Mouse (Mus musculus) MEL (cell line): ENCODE data around the gene Rabgap1l. TPM values are rescaled to one million over a fixed set of nuclear protein-coding genes. Genes with fewer than 3 reads are reported as not detected.

Experiments
- DNase-seq: peaks from one replicate; pipeline ENCODE4 v3.0.0; 2011; ENCODE audit warnings: low read depth, low spot score
- H3K27ac ChIP-seq: 2 replicates; pipeline ENCODE4 v1.5.1; 2012; ENCODE audit warnings: low read depth, mild to moderate bottlenecking, control low read depth, low read length, moderate library complexity; ENCODE audit not compliant: control insufficient read depth
- H3K27me3 ChIP-seq, 2 experiments: fragments of 150-350 bp in 1 of 2; sonication (generic) in 1 of 2; 2 replicates each; pipeline ENCODE4 v1.6.1; 2012; ENCODE audit warnings: low read length in 2 of 2, mild to moderate bottlenecking in 2 of 2, improper control_type of control experiment in 1 of 2, moderate library complexity in 1 of 2; ENCODE audit not compliant: insufficient read depth in 2 of 2, control insufficient read depth in 1 of 2
- H3K36me3 ChIP-seq, 2 experiments: 2 replicates each; pipeline ENCODE4 v1.6.1; 2012 to 2014; ENCODE audit warnings: low read length in 2 of 2, improper control_type of control experiment in 1 of 2, inconsistent platforms in 1 of 2, mild to moderate bottlenecking in 1 of 2; ENCODE audit not compliant: insufficient read depth in 2 of 2, control insufficient read depth in 1 of 2
- H3K4me1 ChIP-seq, 2 experiments: fragments of 150-350 bp in 1 of 2; sonication (generic) in 1 of 2; 2 replicates each; pipeline ENCODE4 v1.6.1; 2012; ENCODE audit warnings: low read length in 2 of 2, improper control_type of control experiment in 1 of 2, mild to moderate bottlenecking in 1 of 2; ENCODE audit not compliant: insufficient read depth in 2 of 2, control insufficient read depth in 1 of 2
- H3K4me3 ChIP-seq, 2 experiments: fragments of 150-350 bp in 1 of 2; sonication (generic) in 1 of 2; 2 replicates each; pipeline ENCODE4 v1.5.1; 2012; ENCODE audit warnings: low read depth in 2 of 2, low read length in 2 of 2, mild to moderate bottlenecking in 2 of 2, moderate library complexity in 2 of 2, control low read depth in 1 of 2, improper control_type of control experiment in 1 of 2; ENCODE audit not compliant: control insufficient read depth in 1 of 2, insufficient read depth in 1 of 2
- H3K79me2 ChIP-seq: 2 replicates; pipeline ENCODE4 v1.6.1; 2012; ENCODE audit warnings: mild to moderate bottlenecking, low read length, moderate library complexity; ENCODE audit not compliant: control insufficient read depth, poor library complexity, insufficient read depth
- H3K9ac ChIP-seq: 2 replicates; pipeline ENCODE4 v1.6.1; 2012; ENCODE audit warnings: low read depth, mild to moderate bottlenecking, control low read depth, low read length, moderate library complexity; ENCODE audit not compliant: control insufficient read depth, poor library complexity, severe bottlenecking
- H3K9me3 ChIP-seq: fragments of 150-350 bp; sonication (generic); replicated peaks from 2 replicates; pipeline ENCODE4 v1.6.1; 2012; ENCODE audit warnings: mild to moderate bottlenecking, low read length, improper control_type of control experiment, moderate library complexity; ENCODE audit not compliant: insufficient read depth
- BHLHE40 ChIP-seq: IDR thresholded peaks from 2 replicates; pipeline ENCODE4 v1.6.1; 2012; ENCODE audit warnings: low read depth, mild to moderate bottlenecking, inconsistent platforms, low read length, improper control_type of control experiment, borderline replicate concordance
- CHD1 ChIP-seq: IDR thresholded peaks from 2 replicates; pipeline ENCODE4 v1.6.1; 2012; ENCODE audit warnings: low read depth, mild to moderate bottlenecking, inconsistent platforms, low read length, improper control_type of control experiment
- CHD2 ChIP-seq: IDR thresholded peaks from 2 replicates; pipeline ENCODE4 v1.6.1; 2011; ENCODE audit warnings: low read length, improper control_type of control experiment
- CTCF ChIP-seq, 3 experiments: IDR thresholded peaks in 2 of 3; conservative IDR thresholded peaks in 1 of 3; 2 replicates each; pipeline ENCODE4 v1.5.1; 2011 to 2012; ENCODE audit warnings: low read length in 3 of 3, low read depth in 2 of 3, mild to moderate bottlenecking in 2 of 3, improper control_type of control experiment in 1 of 3, inconsistent platforms in 1 of 3, mixed read lengths in 1 of 3, moderate library complexity in 1 of 3; ENCODE audit not compliant: control insufficient read depth in 1 of 3, insufficient read depth in 1 of 3, poor library complexity in 1 of 3, severe bottlenecking in 1 of 3
- GATA1 ChIP-seq: IDR thresholded peaks from 2 replicates; pipeline ENCODE4 v1.6.1; 2011; ENCODE audit warnings: low read depth, low read length, improper control_type of control experiment
- JUND ChIP-seq: IDR thresholded peaks from 2 replicates; pipeline ENCODE4 v1.6.1; 2011; ENCODE audit warnings: low read depth, mild to moderate bottlenecking, improper control_type of control experiment, low read length
- MAFK ChIP-seq: IDR thresholded peaks from 2 replicates; pipeline ENCODE4 v1.6.1; 2011; ENCODE audit warnings: low read depth, mild to moderate bottlenecking, low read length, improper control_type of control experiment, borderline replicate concordance
- MAX ChIP-seq: IDR thresholded peaks from 2 replicates; pipeline ENCODE4 v1.6.1; 2011; ENCODE audit warnings: low read length, improper control_type of control experiment
- MEF2A ChIP-seq: IDR thresholded peaks from 2 replicates; pipeline ENCODE4 v1.6.1; 2014; ENCODE audit warnings: low read depth, mild to moderate bottlenecking, inconsistent platforms, low read length, improper control_type of control experiment; ENCODE audit not compliant: poor library complexity, insufficient replicate concordance, severe bottlenecking; ENCODE audit errors: extremely low read depth
- MXI1 ChIP-seq: IDR thresholded peaks from 2 replicates; pipeline ENCODE4 v1.6.1; 2011; ENCODE audit warnings: mild to moderate bottlenecking, low read depth, low read length, improper control_type of control experiment
- MYB ChIP-seq: IDR thresholded peaks from 2 replicates; pipeline ENCODE4 v1.6.1; 2011; ENCODE audit warnings: mild to moderate bottlenecking, low read depth, low read length, improper control_type of control experiment
- NELFE ChIP-seq: IDR thresholded peaks from 2 replicates; pipeline ENCODE4 v1.6.1; 2011; ENCODE audit warnings: low read depth, low read length, improper control_type of control experiment
- NRF1 ChIP-seq: IDR thresholded peaks from 2 replicates; pipeline ENCODE4 v1.6.1; 2014; ENCODE audit warnings: low read depth, mild to moderate bottlenecking, inconsistent platforms, low read length, improper control_type of control experiment, moderate library complexity; ENCODE audit not compliant: poor library complexity, insufficient read depth, severe bottlenecking
- POLR2AphosphoS2 ChIP-seq: IDR thresholded peaks from 2 replicates; pipeline ENCODE4 v1.6.1; 2011; ENCODE audit warnings: low read length, improper control_type of control experiment
- RAD21 ChIP-seq: IDR thresholded peaks from 2 replicates; pipeline ENCODE4 v1.6.1; 2011; ENCODE audit warnings: mild to moderate bottlenecking, low read depth, low read length, improper control_type of control experiment
- SIN3A ChIP-seq: IDR thresholded peaks from 2 replicates; pipeline ENCODE4 v1.6.1; 2012; ENCODE audit warnings: low read length, improper control_type of control experiment, inconsistent platforms
- SMC3 ChIP-seq: IDR thresholded peaks from 2 replicates; pipeline ENCODE4 v1.6.1; 2011; ENCODE audit warnings: low read depth, low read length, improper control_type of control experiment
- TAL1 ChIP-seq: IDR thresholded peaks from 2 replicates; pipeline ENCODE4 v1.6.1; 2012; ENCODE audit warnings: mild to moderate bottlenecking, inconsistent platforms, low read length, moderate library complexity, mixed read lengths
- TCF12 ChIP-seq: IDR thresholded peaks from 2 replicates; pipeline ENCODE4 v1.6.1; 2014; ENCODE audit warnings: low read depth, mild to moderate bottlenecking, inconsistent platforms, low read length, improper control_type of control experiment, moderate library complexity
- UBTF ChIP-seq: IDR thresholded peaks from 2 replicates; pipeline ENCODE4 v1.6.1; 2012; ENCODE audit warnings: low read depth, mild to moderate bottlenecking, inconsistent platforms, low read length, improper control_type of control experiment, moderate library complexity, borderline replicate concordance; ENCODE audit not compliant: insufficient read depth
- USF1 ChIP-seq: IDR thresholded peaks from 2 replicates; pipeline ENCODE4 v1.6.1; 2014; ENCODE audit warnings: low read depth, mild to moderate bottlenecking, inconsistent platforms, low read length, improper control_type of control experiment, moderate library complexity
- ZC3H11A ChIP-seq: IDR thresholded peaks from 2 replicates; pipeline ENCODE4 v1.6.1; 2012; ENCODE audit warnings: low read depth, mild to moderate bottlenecking, inconsistent platforms, low read length, improper control_type of control experiment
- ZKSCAN1 ChIP-seq: IDR thresholded peaks from 2 replicates; pipeline ENCODE4 v1.6.1; 2012; ENCODE audit warnings: low read depth, mild to moderate bottlenecking, inconsistent platforms, low read length, improper control_type of control experiment, moderate library complexity
- polyA plus RNA-seq, 2 experiments: library from polyadenylated mRNA; stranded (reverse) in 1 of 2; unstranded in 1 of 2; fragments of >175 nt in 1 of 2; fragments of >200 nt in 1 of 2; gene quantifications; 2 replicates each; pipeline versions ENCODE4 v1.2.1 to v1.2.4; 2012; ENCODE audit warnings: low replicate concordance in 2 of 2, low read depth in 1 of 2; ENCODE audit not compliant: insufficient read length in 2 of 2, insufficient read depth in 1 of 2, missing spikeins in 1 of 2
- total RNA-seq: library from RNA; depleted of rRNA; stranded (reverse); fragments of 300-350 nt; gene quantifications from 2 replicates; pipeline ENCODE4 v1.2.3, GENCODE M21; 2012

The Rabgap1l gene
- total and polyA plus RNA-seq, 3 experiments, result 24.1 to 26.2 TPM; not detected in 1

- DNase-seq, result no peak
- no peak overlapping the region for H3K9ac ChIP-seq
- no peaks in the 10 kb centered on the region for H3K4me1 ChIP-seq
- H3K27me3 ChIP-seq, result no peaks in the 10 kb centered on the region
- no peak overlapping the region for H3K27ac ChIP-seq
- no peaks in the 10 kb centered on the region for H3K9me3 ChIP-seq
- H3K79me2 ChIP-seq, result no peaks in the 10 kb centered on the region
- TF ChIP-seq SIN3A (no peak), CHD2 (no peak)
- H3K36me3 ChIP-seq, result no peaks in the 10 kb centered on the region
- H3K4me3 ChIP-seq, result no peak overlapping the region
Observed at GRCm38 (mm10) chr1:160318057-160318725, 474.8 kb downstream of the Rabgap1l start.

GRCm38 (mm10) chr1:160316239-160316638, 476.8 kb downstream of the Rabgap1l start:
- H3K27ac ChIP-seq, result no peak overlapping the region
- no peaks in the 10 kb centered on the region for H3K79me2 ChIP-seq
- DNase-seq, result peak; percentile 55
- H3K27me3 ChIP-seq, result no peaks in the 10 kb centered on the region
- no peak overlapping the region for H3K4me3 ChIP-seq
- peaks cover 2% of the 10 kb centered on the region in 2 experiments; a peak in 2 of 4 replicates for H3K4me1 ChIP-seq
- TF ChIP-seq NRF1 (no peak), ZC3H11A (0 out of 2 replicates have a peak, but pooled peaks have one; percentile 14), MEF2A (no peak), CHD2 (no peak), CTCF (IDR thresholded peaks at IDR 0.05 in 2 of 3, conservative IDR thresholded peaks at IDR 0.05 in 1 of 3; ENCODE audit: control insufficient read depth in 1 of 3, insufficient read depth in 1 of 3, low read depth in 2 of 3, low read length in 3 of 3, poor library complexity in 1 of 3, severe bottlenecking in 1 of 3) (peak; percentile 39 to 50 (median 46)), MAFK (no peak), RAD21 (peak; percentile 46), MXI1 (no peak), TCF12 (no peak), GATA1 (no peak), SMC3 (peak; percentile 51), UBTF (no peak)
- peaks cover 0 to 5% of the 10 kb centered on the region in 2 experiments; a peak in 2 of 4 replicates for H3K36me3 ChIP-seq
- H3K9me3 ChIP-seq, result no peaks in the 10 kb centered on the region
- H3K9ac ChIP-seq, result no peak overlapping the region

GRCm38 (mm10) chr1:160312658-160313057, 480.4 kb downstream of the Rabgap1l start:
- DNase-seq, result no peak
- H3K79me2 ChIP-seq, result no peaks in the 10 kb centered on the region
- TF ChIP-seq TAL1 (no peak), CHD1 (no peak), NELFE (no peak), NRF1 (no peak), ZKSCAN1 (no peak), TCF12 (no peak), MYB (no peak), RAD21 (no peak), JUND (no peak), UBTF (no peak), CHD2 (no peak), ZC3H11A (no peak), POLR2AphosphoS2 (no peak), USF1 (no peak), BHLHE40 (no peak), MAX (no peak), SIN3A (no peak), CTCF (IDR thresholded peaks at IDR 0.05 in 2 of 3, conservative IDR thresholded peaks at IDR 0.05 in 1 of 3; ENCODE audit: control insufficient read depth in 1 of 3, insufficient read depth in 1 of 3, low read depth in 2 of 3, low read length in 3 of 3, poor library complexity in 1 of 3, severe bottlenecking in 1 of 3) (no peak)
- no peak overlapping the region for H3K9ac ChIP-seq
- peaks cover 12 to 15% of the 10 kb centered on the region in 2 experiments for H3K4me1 ChIP-seq
- no peak overlapping the region for H3K4me3 ChIP-seq
- no peaks in the 10 kb centered on the region for H3K27me3 ChIP-seq
- H3K27ac ChIP-seq, result no peak overlapping the region
- no peaks in the 10 kb centered on the region for H3K9me3 ChIP-seq
- peaks cover 0 to 23% of the 10 kb centered on the region in 2 experiments; a peak in 2 of 4 replicates for H3K36me3 ChIP-seq
